Mouse (Mus musculus) midbrain, postnatal 0 days (tissue): ENCODE data around the gene Ptprg. TPM values are rescaled to one million over a fixed set of nuclear protein-coding genes. Genes with fewer than 3 reads are reported as not detected.
A peak's percentile ranks its signal among the peaks of the same experiment; 100 is the strongest.

ENCODE experiments used
- ATAC-seq: fragments of 200-750 bp; cut with Nextera tagmentation; 2 replicates; pipeline ENCODE4 v1.8.0; 2017; ENCODE audit warnings: moderate number of reproducible peaks, mild to moderate bottlenecking, moderate TSS enrichment, moderate library complexity; ENCODE audit not compliant: low FRiP score
- DNase-seq: peaks from one replicate; pipeline ENCODE4 v3.0.0-alpha.2; 2015; ENCODE audit warnings: low spot score
- H3K27ac ChIP-seq: fragments of 300-500 bp; sonication (generic); 2 replicates; pipeline ENCODE4 v1.5.1; 2014; ENCODE audit warnings: low read depth, mild to moderate bottlenecking, low read length, mixed read lengths
- H3K27me3 ChIP-seq: fragments of 300-500 bp; sonication (generic); 2 replicates; pipeline ENCODE4 v1.6.1; 2014; ENCODE audit warnings: low read length, control low read depth, mixed read lengths; ENCODE audit not compliant: insufficient read depth
- H3K36me3 ChIP-seq: fragments of 300-500 bp; sonication (generic); 2 replicates; pipeline ENCODE4 v1.6.1; 2014; ENCODE audit warnings: low read length, control low read depth, mixed read lengths; ENCODE audit not compliant: insufficient read depth
- H3K4me1 ChIP-seq: fragments of 300-500 bp; sonication (generic); 2 replicates; pipeline ENCODE4 v1.6.1; 2014; ENCODE audit warnings: mild to moderate bottlenecking, control low read depth, antibody characterized with exemption, low read length, mixed read lengths; ENCODE audit not compliant: insufficient read depth
- H3K4me2 ChIP-seq: fragments of 300-500 bp; sonication (generic); 2 replicates; pipeline ENCODE4 v1.6.1; 2014; ENCODE audit warnings: low read depth, mild to moderate bottlenecking, low read length, mixed read lengths; ENCODE audit not compliant: poor library complexity, severe bottlenecking
- H3K4me3 ChIP-seq: fragments of 300-500 bp; sonication (generic); 2 replicates; pipeline ENCODE4 v1.5.1; 2014; ENCODE audit warnings: low read depth, mild to moderate bottlenecking, low read length, moderate library complexity
- H3K9ac ChIP-seq: fragments of 300-500 bp; sonication (generic); replicated peaks from 2 replicates; pipeline ENCODE4 v1.6.1; 2014; ENCODE audit warnings: mild to moderate bottlenecking, low read length, moderate library complexity, mixed read lengths; ENCODE audit not compliant: poor library complexity, severe bottlenecking
- H3K9me3 ChIP-seq: fragments of 300-500 bp; sonication (generic); 2 replicates; pipeline ENCODE4 v1.6.1; 2016; ENCODE audit warnings: low read length, control low read depth
- CTCF ChIP-seq: IDR thresholded peaks from 2 replicates; pipeline ENCODE4 v1.5.1; 2016; ENCODE audit warnings: antibody characterized with exemption, mild to moderate bottlenecking
- whole genome bisulfite sequencing: fragments of 180-500 bp; shearing (Covaris S2); extraction: QIAGEN DNeasy Blood & Tissue Kit; methylation state at CpG from one replicate; pipeline ENCODE4 v1.1.7; 2014; 5-methylcytosine and 5-hydroxymethylcytosine counted together
- polyA plus RNA-seq: library from polyadenylated mRNA; unstranded; fragments of >200 nt; fragmentation: Nextera tagmentation; extraction: Ambion mirVana; gene quantifications from 2 replicates; pipeline ENCODE4 v1.2.1, GENCODE M21; 2015
- total RNA-seq: library from RNA; depleted of rRNA; stranded (reverse); fragments of >200 nt; gene quantifications from 2 replicates; pipeline ENCODE4 v1.2.3, GENCODE M21; 2014

Gene Ptprg
- total and polyA plus RNA-seq, 2 experiments from 2014 or later, result 25.7 to 84.9 TPM

DNA sequence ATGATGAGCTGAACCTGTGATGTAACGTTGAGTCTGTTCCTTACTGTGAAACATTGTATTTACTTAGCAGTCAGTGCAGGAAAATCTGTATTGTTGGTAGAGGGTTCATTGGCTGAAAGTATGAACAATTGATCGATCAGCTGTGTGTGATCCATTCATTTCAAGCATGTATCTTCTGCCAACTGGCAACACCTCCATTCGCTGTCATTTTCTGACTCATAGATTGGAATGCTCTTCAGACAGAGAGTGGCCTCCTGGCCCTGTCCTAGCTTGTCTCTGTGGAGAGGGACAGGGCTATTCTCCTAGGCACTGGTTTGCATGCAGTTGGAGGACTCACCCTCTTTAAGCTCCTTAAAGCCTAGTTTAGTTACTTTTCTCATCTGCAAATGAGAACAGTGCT lies 62.4 kb downstream of the Ptprg start:
- Histone ChIP-seq H3K36me3 (no peaks in the 10 kb centered on the region), H3K27me3 (no peaks in the 10 kb centered on the region), H3K9ac (no peak overlapping the region), H3K9me3 (no peaks in the 10 kb centered on the region), H3K4me1 (0 out of 2 replicates have a peak, but pooled peaks cover under 1% of the 10 kb centered on the region), H3K4me3 (no peak overlapping the region), H3K27ac (no peak overlapping the region), H3K4me2 (no peak overlapping the region)
- WGBS, result 60% methylated on average over 3 of the region's 3 CpGs
- TF ChIP-seq CTCF, result no peak
- ATAC-seq (no peak), DNase-seq (no peak)

DNA sequence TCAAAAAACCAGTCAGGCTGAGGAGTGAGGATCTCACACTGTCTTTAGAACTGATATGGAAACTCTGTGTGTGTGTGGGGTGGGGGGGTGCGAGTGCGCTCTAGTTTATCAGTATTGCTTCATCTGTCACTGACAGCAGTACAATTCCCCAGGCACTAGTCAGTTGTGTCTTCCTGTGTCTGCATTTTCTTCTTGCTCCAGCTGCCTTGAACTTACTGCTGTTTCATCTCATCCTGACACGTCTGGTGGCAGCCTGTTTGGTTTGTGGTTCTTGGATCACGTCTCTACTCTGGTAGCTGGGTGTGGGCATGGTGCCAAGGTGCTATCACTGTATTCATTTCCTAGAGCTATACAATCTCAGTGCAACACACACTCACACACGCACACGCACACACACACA lies 64.0 kb downstream of the Ptprg start:
- Histone ChIP-seq H3K4me3 (no peak overlapping the region), H3K9me3 (no peaks in the 10 kb centered on the region), H3K9ac (no peak overlapping the region), H3K4me2 (no peak overlapping the region), H3K27ac (no peak overlapping the region), H3K27me3 (no peaks in the 10 kb centered on the region), H3K36me3 (no peaks in the 10 kb centered on the region), H3K4me1 (peaks cover 7% of the 10 kb centered on the region; the same call in 1 of the 2 replicates)
- peak; percentile 53; the same call in 1 of the 2 replicates for ATAC-seq
- DNase-seq, result peak; percentile 19
- TF ChIP-seq CTCF, result no peak
- 65% methylated on average over 6 of the region's 6 CpGs for WGBS

- H3K36me3 ChIP-seq, result no peaks in the 10 kb centered on the region
- no peak overlapping the region for H3K4me3 ChIP-seq
- H3K4me1 ChIP-seq, result peaks cover 7% of the 10 kb centered on the region; the same call in 1 of the 2 replicates
- WGBS, result 88% methylated on average over 6 of the region's 6 CpGs
- H3K9ac ChIP-seq, result no peak overlapping the region
- H3K27ac ChIP-seq, result no peak overlapping the region
- no peak for ATAC-seq
- H3K4me2 ChIP-seq, result no peak overlapping the region
- DNase-seq, result peak; percentile 41
- no peaks in the 10 kb centered on the region for H3K9me3 ChIP-seq
- H3K27me3 ChIP-seq, result no peaks in the 10 kb centered on the region
- no peak for TF ChIP-seq CTCF
These were observed 64.9 kb downstream of the Ptprg start for GRCm38 (mm10) chr14:11618140-11618705.

GRCm38 (mm10) chr14:11619606-11620005 lies 66.3 kb downstream of the Ptprg start:
- Histone ChIP-seq H3K9ac (no peak overlapping the region), H3K27ac (no peak overlapping the region), H3K4me3 (no peak overlapping the region), H3K36me3 (no peaks in the 10 kb centered on the region), H3K9me3 (no peaks in the 10 kb centered on the region), H3K4me2 (no peak overlapping the region), H3K27me3 (no peaks in the 10 kb centered on the region), H3K4me1 (peaks cover 7% of the 10 kb centered on the region; the same call in 1 of the 2 replicates)
- DNase-seq (no peak), ATAC-seq (no peak)
- no peak for TF ChIP-seq CTCF
- 94% methylated on average over 7 of the region's 7 CpGs for WGBS

GRCm38 (mm10) chr14:11620314-11620713 lies 67.0 kb downstream of the Ptprg start:
- Histone ChIP-seq H3K9me3 (no peaks in the 10 kb centered on the region), H3K9ac (no peak overlapping the region), H3K27me3 (no peaks in the 10 kb centered on the region), H3K4me2 (no peak overlapping the region), H3K36me3 (no peaks in the 10 kb centered on the region), H3K4me1 (peaks cover 7% of the 10 kb centered on the region; the same call in 1 of the 2 replicates), H3K4me3 (no peak overlapping the region), H3K27ac (no peak overlapping the region)
- no peak for TF ChIP-seq CTCF
- DNase-seq (no peak), ATAC-seq (no peak)
- 69% methylated on average over 6 of the region's 6 CpGs for WGBS

- no peak overlapping the region for H3K27ac ChIP-seq
- 0 out of 2 replicates have a peak overlapping the region, but pooled peaks have one; percentile 9 for H3K4me2 ChIP-seq
- ATAC-seq, result no peak
- H3K4me1 ChIP-seq, result peaks cover 7% of the 10 kb centered on the region; the same call in 1 of the 2 replicates
- TF ChIP-seq CTCF, result no peak
- DNase-seq, result no peak
- H3K9ac ChIP-seq, result no peak overlapping the region
- 29% methylated on average over 10 of the region's 10 CpGs for WGBS
- H3K27me3 ChIP-seq, result no peaks in the 10 kb centered on the region
- no peaks in the 10 kb centered on the region for H3K36me3 ChIP-seq
- no peaks in the 10 kb centered on the region for H3K9me3 ChIP-seq
- no peak overlapping the region for H3K4me3 ChIP-seq
These were observed 67.7 kb downstream of the Ptprg start for GRCm38 (mm10) chr14:11620962-11621568.
